Mouse (Mus musculus) neural tube, embryonic 15.5 days (tissue): ENCODE data around the gene Nfatc2ip. TPM values are rescaled to one million over a fixed set of nuclear protein-coding genes. Genes with fewer than 3 reads are reported as not detected.

Experiments used
- ATAC-seq: fragments of 200-750 bp; cut with Nextera tagmentation; 2 replicates; pipeline ENCODE4 v1.8.0; 2017; ENCODE audit warnings: mild to moderate bottlenecking, moderate TSS enrichment, moderate library complexity; ENCODE audit not compliant: low FRiP score
- H3K27ac ChIP-seq: fragments of 300-500 bp; sonication (generic); replicated peaks from 2 replicates; pipeline ENCODE4 v1.5.1; 2015; ENCODE audit warnings: mild to moderate bottlenecking, inconsistent platforms
- H3K27me3 ChIP-seq: fragments of 300-500 bp; sonication (generic); replicated peaks from 2 replicates; pipeline ENCODE4 v1.6.1; 2015; ENCODE audit warnings: inconsistent platforms
- H3K36me3 ChIP-seq: fragments of 300-500 bp; sonication (generic); 2 replicates; pipeline ENCODE4 v1.6.1; 2015; ENCODE audit warnings: inconsistent platforms
- H3K4me1 ChIP-seq: fragments of 300-500 bp; sonication (generic); 2 replicates; pipeline ENCODE4 v1.6.1; 2015; ENCODE audit warnings: inconsistent platforms
- H3K4me2 ChIP-seq: fragments of 300-500 bp; sonication (generic); 2 replicates; pipeline ENCODE4 v1.6.1; 2015; ENCODE audit warnings: inconsistent platforms, mild to moderate bottlenecking, moderate library complexity
- H3K4me3 ChIP-seq: fragments of 300-500 bp; sonication (generic); replicated peaks from 2 replicates; pipeline ENCODE4 v1.5.1; 2015; ENCODE audit warnings: mild to moderate bottlenecking, inconsistent platforms
- H3K9ac ChIP-seq: fragments of 300-500 bp; sonication (generic); replicated peaks from 2 replicates; pipeline ENCODE4 v1.6.1; 2015; ENCODE audit warnings: mild to moderate bottlenecking, inconsistent platforms
- H3K9me3 ChIP-seq: fragments of 300-500 bp; sonication (generic); replicated peaks from 2 replicates; pipeline ENCODE4 v1.6.1; 2016; ENCODE audit warnings: inconsistent platforms
- WGBS: fragments of 180-500 bp; shearing (Covaris S2); methylation state at CpG from one replicate; pipeline ENCODE4 v1.1.7; 2015; ENCODE audit warnings: mixed read lengths; 5-methylcytosine and 5-hydroxymethylcytosine counted together
- polyA plus RNA-seq: library from polyadenylated mRNA; unstranded; fragments of >200 nt; fragmentation: Nextera tagmentation; extraction: Ambion mirVana; gene quantifications from 2 replicates; pipeline ENCODE4 v1.2.1, GENCODE M21; 2015

The Nfatc2ip gene
- polyA plus RNA-seq, 1 experiment from 2014 or later = 2.8 TPM

GRCm38 (mm10) chr7:126369393-126369792, 27.1 kb downstream of the Nfatc2ip start, which contains the start of gene Lat:
Lat (minus strand) TSS chr7:126369570.
- H3K36me3 ChIP-seq = peaks cover 55% of the 10 kb centered on the region
- H3K4me2 ChIP-seq = no peak within 1 kb of the TSS
- H3K27me3 ChIP-seq = no peaks in the 10 kb centered on the region
- 0 out of 2 replicates have a peak, but pooled peaks cover 3% of the 10 kb centered on the region for H3K4me1 ChIP-seq
- no peaks in the 10 kb centered on the region for H3K9me3 ChIP-seq
- WGBS = 80% methylated on average over 13 of the region's 13 CpGs
- H3K4me3 ChIP-seq = no peak within 1 kb of the TSS
- H3K9ac ChIP-seq = no peak within 1 kb of the TSS
- no peak for ATAC-seq
- no peak within 1 kb of the TSS for H3K27ac ChIP-seq

- Histone ChIP-seq H3K4me1 (no peaks in the 10 kb centered on the region), H3K9ac (no peak overlapping the region), H3K27ac (no peak overlapping the region), H3K36me3 (peaks cover 60% of the 10 kb centered on the region), H3K4me3 (no peak overlapping the region), H3K27me3 (no peaks in the 10 kb centered on the region), H3K4me2 (no peak overlapping the region), H3K9me3 (no peaks in the 10 kb centered on the region)
- 92% methylated on average over 8 of the region's 8 CpGs for WGBS
- ATAC-seq = no peak
These were observed 28.2 kb downstream of the Nfatc2ip start for GRCm38 (mm10) chr7:126368367-126368766.

DNA sequence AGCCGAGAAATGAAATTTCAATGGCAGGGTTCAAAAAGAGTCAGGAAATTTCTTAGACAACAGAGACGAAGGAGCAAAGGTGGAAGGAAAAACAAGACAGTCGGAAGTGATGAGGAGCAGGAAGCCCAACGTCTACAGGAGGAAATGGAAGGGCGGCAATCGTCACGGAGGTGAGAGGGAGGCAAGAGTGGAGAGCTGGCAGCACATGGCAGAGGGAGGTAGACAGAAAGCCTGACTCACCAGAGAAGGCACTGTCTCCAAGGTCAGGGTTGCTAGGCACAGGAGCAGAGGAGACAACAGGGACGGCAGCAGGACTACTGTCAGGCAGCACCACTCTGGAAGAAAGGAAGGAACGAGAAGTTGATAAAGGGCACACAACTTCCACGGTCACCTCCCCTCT, 28.9 kb downstream of the Nfatc2ip start:
- Histone ChIP-seq H3K9ac (no peak overlapping the region), H3K4me3 (no peak overlapping the region), H3K4me1 (no peaks in the 10 kb centered on the region), H3K36me3 (peaks cover 53% of the 10 kb centered on the region), H3K27ac (no peak overlapping the region), H3K27me3 (no peaks in the 10 kb centered on the region), H3K9me3 (no peaks in the 10 kb centered on the region), H3K4me2 (no peak overlapping the region)
- no peak for ATAC-seq
- 90% methylated on average over 10 of the region's 10 CpGs for WGBS

DNA sequence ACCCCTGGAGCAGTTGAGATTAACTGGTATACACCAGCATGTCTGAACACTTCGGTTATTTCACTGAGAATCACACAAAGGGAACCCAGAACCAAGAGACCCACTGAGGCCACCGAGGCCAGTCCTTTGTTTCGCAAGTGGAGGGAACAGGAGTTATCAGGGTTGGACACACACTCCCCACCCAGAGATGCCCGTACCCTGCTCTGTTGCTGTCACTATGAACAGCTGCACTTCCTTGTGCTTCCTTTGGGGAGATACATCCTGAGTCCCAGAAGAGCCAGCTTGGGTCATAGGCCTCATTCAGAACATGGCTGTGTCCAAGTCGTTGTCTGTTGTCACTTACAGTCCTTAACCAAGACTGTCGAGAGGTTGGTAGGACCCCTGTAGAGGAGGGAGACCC, 33.5 kb downstream of the Nfatc2ip start:
- H3K4me1 ChIP-seq = no peaks in the 10 kb centered on the region
- H3K27me3 ChIP-seq = no peaks in the 10 kb centered on the region
- ATAC-seq = no peak
- H3K9me3 ChIP-seq = no peaks in the 10 kb centered on the region
- no peak overlapping the region for H3K4me3 ChIP-seq
- H3K9ac ChIP-seq = no peak overlapping the region
- H3K4me2 ChIP-seq = no peak overlapping the region
- WGBS = 83% methylated on average over 6 of the region's 6 CpGs
- H3K36me3 ChIP-seq = peaks cover 17% of the 10 kb centered on the region
- no peak overlapping the region for H3K27ac ChIP-seq

DNA sequence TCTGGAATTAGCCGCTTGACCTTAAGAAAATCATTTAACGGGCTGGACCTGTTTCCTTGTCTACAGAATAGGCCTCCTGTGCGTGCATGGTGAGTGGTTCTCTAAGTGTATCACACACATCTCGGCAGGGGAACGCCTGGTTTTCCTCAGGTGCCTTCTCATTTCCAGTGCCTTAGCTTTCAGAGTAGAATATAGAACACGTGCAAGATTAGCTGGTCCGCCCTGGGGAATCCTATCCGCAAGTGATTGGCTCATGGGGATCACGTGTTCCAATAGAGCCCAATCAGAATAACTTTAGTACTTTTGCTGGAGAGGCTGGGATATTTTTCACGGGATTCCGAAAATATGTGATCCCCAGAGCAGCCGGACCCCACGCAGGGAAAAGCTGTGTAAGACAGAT, 37.5 kb downstream of the Nfatc2ip start:
- 0 out of 2 replicates have a peak, but pooled peaks cover 3% of the 10 kb centered on the region for H3K4me1 ChIP-seq
- peaks cover 7% of the 10 kb centered on the region for H3K36me3 ChIP-seq
- H3K4me3 ChIP-seq = no peak overlapping the region
- H3K27ac ChIP-seq = no peak overlapping the region
- no peak for ATAC-seq
- H3K9ac ChIP-seq = no peak overlapping the region
- no peaks in the 10 kb centered on the region for H3K27me3 ChIP-seq
- H3K4me2 ChIP-seq = no peak overlapping the region
- WGBS = 77% methylated on average over 13 of the region's 13 CpGs
- no peaks in the 10 kb centered on the region for H3K9me3 ChIP-seq

DNA sequence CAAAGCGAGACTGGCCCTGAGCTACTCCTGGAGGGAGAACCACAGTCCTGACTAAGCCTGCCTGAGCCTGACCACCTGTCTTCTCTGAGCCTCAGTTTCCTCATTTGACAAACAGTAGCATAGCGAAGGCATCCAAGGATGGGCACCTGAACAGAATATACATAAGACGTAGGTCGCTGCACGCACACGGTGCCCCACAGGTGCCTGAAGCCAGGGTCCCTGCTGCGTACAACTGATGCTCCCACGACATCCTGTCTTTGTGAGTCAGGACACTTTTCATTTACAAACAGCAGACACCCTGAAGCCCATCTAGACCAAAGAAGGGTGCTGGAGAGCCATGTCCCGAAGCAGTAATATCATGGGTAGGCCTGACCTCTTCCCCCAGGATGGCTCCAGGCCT, 38.1 kb downstream of the Nfatc2ip start:
- 90% methylated on average over 9 of the region's 9 CpGs for WGBS
- H3K4me2 ChIP-seq = no peak overlapping the region
- H3K27ac ChIP-seq = no peak overlapping the region
- H3K27me3 ChIP-seq = no peaks in the 10 kb centered on the region
- H3K9me3 ChIP-seq = no peaks in the 10 kb centered on the region
- H3K4me3 ChIP-seq = no peak overlapping the region
- H3K36me3 ChIP-seq = peaks cover under 1% of the 10 kb centered on the region; the same call in 1 of the 2 replicates
- no peak overlapping the region for H3K9ac ChIP-seq
- ATAC-seq = no peak
- 0 out of 2 replicates have a peak, but pooled peaks cover 3% of the 10 kb centered on the region for H3K4me1 ChIP-seq

GRCm38 (mm10) chr7:126357838-126358237, 38.7 kb downstream of the Nfatc2ip start:
- H3K4me3 ChIP-seq = no peak overlapping the region
- H3K9me3 ChIP-seq = no peaks in the 10 kb centered on the region
- no peaks in the 10 kb centered on the region for H3K36me3 ChIP-seq
- H3K4me1 ChIP-seq = 0 out of 2 replicates have a peak, but pooled peaks cover 3% of the 10 kb centered on the region
- no peaks in the 10 kb centered on the region for H3K27me3 ChIP-seq
- WGBS = 92% methylated on average over 6 of the region's 6 CpGs
- ATAC-seq = no peak
- H3K27ac ChIP-seq = no peak overlapping the region
- H3K9ac ChIP-seq = no peak overlapping the region
- no peak overlapping the region for H3K4me2 ChIP-seq

- no peak overlapping the region for H3K4me3 ChIP-seq
- no peaks in the 10 kb centered on the region for H3K27me3 ChIP-seq
- 0 out of 2 replicates have a peak, but pooled peaks cover 3% of the 10 kb centered on the region for H3K4me1 ChIP-seq
- H3K9ac ChIP-seq = no peak overlapping the region
- ATAC-seq = no peak
- 57% methylated on average over 7 of the region's 7 CpGs for WGBS
- H3K27ac ChIP-seq = no peak overlapping the region
- H3K36me3 ChIP-seq = no peaks in the 10 kb centered on the region
- no peak overlapping the region for H3K4me2 ChIP-seq
- no peaks in the 10 kb centered on the region for H3K9me3 ChIP-seq
These were observed 39.5 kb downstream of the Nfatc2ip start for GRCm38 (mm10) chr7:126356793-126357591.

DNA sequence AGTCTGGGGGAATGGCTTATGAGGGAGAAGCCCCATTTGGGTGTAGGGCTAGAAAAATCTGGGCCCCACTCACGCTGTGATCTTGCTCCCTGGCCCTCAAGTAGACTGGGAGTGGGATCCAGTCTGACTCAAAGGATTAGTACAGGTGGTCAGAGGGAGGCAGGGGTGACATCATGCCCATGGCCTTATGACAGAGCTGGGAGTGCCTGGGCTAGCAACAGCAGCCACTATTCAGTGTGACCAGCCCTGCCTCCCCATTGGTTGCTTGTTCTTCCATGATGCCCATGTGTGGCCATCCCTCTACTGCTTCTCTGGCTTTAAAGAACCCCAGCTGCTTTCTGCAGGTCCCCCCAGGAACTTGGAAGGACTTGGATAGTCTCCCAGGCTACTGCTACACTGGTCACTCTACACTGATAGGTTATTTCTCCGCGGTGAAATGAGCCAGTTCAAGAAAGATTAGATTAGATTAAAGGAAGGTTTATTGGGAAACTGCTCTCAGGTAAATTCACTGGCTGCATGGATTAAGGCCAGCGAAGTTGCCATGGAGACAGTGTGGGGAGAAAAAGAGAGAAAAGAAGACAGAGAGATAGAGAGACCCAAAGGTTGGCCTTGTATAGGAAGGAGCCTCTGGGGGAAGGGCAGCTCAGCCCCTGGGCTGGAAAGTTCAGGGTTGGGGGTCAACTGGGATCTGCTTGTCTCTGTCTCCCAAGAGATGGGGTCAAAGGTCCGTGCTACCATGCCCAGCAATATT, 40.5 kb downstream of the Nfatc2ip start:
- WGBS = 66% methylated on average over 5 of the region's 5 CpGs
- no peak overlapping the region for H3K27ac ChIP-seq
- no peaks in the 10 kb centered on the region for H3K9me3 ChIP-seq
- H3K4me1 ChIP-seq = 0 out of 2 replicates have a peak, but pooled peaks cover 3% of the 10 kb centered on the region
- H3K36me3 ChIP-seq = no peaks in the 10 kb centered on the region
- H3K4me3 ChIP-seq = no peak overlapping the region
- no peak overlapping the region for H3K4me2 ChIP-seq
- no peak for ATAC-seq
- H3K9ac ChIP-seq = no peak overlapping the region
- no peaks in the 10 kb centered on the region for H3K27me3 ChIP-seq

DNA sequence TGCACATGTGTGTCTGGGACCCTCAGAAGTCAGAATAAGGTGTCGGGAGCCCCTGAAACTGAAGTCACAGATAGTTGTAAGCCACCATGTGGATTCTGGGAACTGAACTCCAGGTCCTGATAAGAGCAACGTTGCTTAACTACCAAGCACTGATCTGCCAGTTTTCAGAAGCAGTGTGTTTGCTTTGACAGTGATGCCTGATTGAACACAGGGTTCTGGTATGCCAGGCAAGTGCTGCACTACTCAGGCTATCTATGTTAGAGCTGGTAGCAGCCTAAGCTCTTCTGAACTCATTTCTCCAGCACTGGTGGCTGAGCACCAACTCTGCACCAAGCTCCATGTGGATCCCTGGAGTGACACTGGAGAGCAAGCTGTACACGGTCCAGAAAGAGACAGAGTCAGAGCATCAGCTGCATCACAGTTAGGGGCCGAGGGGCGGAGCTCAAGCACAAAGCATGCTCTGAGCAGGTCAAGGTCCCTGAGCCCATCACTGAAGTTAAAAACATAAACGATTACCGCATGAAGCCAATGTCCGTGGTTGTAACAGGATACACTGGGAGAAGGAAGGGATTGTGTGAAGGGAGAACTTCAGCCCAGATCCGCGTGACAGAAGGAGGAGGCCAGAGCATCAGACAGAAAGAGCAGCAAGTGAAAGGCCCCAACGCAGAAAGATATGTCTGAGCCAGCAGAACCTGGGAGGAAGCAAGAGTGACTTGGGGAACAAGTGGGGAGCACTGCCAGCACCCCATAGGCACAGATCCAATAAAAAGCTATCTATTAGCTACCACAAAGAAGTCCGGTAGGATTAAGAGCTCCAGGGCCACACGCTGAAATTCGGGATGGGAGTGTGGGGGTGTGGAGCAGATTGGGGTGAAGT, 41.6 kb downstream of the Nfatc2ip start:
- Histone ChIP-seq H3K4me1 (0 out of 2 replicates have a peak, but pooled peaks cover 3% of the 10 kb centered on the region), H3K4me2 (no peak overlapping the region), H3K4me3 (no peak overlapping the region), H3K9me3 (no peaks in the 10 kb centered on the region), H3K9ac (no peak overlapping the region), H3K36me3 (no peaks in the 10 kb centered on the region), H3K27ac (no peak overlapping the region), H3K27me3 (no peaks in the 10 kb centered on the region)
- WGBS = 60% methylated on average over 14 of the region's 14 CpGs
- no peak for ATAC-seq

DNA sequence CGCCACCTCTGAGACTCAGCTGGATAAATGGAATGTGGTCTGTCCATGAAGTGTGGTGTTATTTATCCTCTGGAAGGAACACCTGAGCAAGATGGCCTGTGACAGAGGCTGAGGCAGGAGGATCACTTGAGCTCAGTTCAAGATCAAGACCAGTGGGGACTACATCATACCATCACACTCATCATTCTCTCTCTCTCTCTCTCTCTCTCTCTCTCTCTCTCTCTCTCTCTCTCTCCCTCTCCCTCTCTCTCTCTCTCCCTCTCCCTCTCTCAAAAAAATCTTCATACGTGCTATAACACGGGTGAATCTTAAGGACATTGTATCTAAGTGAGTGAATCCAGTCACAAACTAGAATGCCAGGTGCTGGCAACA, 42.6 kb downstream of the Nfatc2ip start:
- WGBS = 78% methylated on average over 3 of the region's 3 CpGs
- no peak overlapping the region for H3K9ac ChIP-seq
- no peaks in the 10 kb centered on the region for H3K9me3 ChIP-seq
- H3K4me2 ChIP-seq = no peak overlapping the region
- ATAC-seq = no peak
- H3K36me3 ChIP-seq = no peaks in the 10 kb centered on the region
- H3K4me1 ChIP-seq = 0 out of 2 replicates have a peak, but pooled peaks cover 3% of the 10 kb centered on the region
- no peak overlapping the region for H3K4me3 ChIP-seq
- H3K27ac ChIP-seq = no peak overlapping the region
- no peaks in the 10 kb centered on the region for H3K27me3 ChIP-seq
